Mouse (Mus musculus): ENCODE data around the gene Treml1. TPM values are rescaled to one million over a fixed set of nuclear protein-coding genes. Genes with fewer than 3 reads are reported as not detected.

Treml1 gene
- total and polyA plus RNA-seq, 3 experiments = not detected

DNA sequence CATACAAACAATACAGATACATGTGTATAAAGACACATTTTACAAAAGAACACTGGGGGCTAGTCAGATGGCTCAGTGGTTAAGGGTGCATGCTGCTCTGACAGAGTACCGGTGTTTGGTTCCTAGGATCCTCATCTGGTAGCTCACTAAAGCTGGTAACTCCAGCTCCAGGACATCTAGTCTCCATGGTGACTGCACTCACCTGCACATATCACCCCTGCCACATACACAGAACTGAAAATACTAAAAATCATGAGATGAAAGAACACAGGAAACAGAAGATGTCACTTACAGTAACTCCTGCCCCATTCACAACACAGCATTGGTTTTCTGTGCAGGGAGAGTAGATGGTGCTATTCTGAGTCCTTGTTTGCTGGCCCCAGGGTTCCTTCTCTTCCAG, 41.0 kb upstream of the Treml1 start:
- TF ChIP-seq ZMIZ1 (IDR thresholded peaks at IDR 0.05; ENCODE audit: low read depth, low read length) (no peak), NELFE (IDR thresholded peaks at IDR 0.05; ENCODE audit: low read depth, low read length) (no peak), TCF12 (IDR thresholded peaks at IDR 0.05; ENCODE audit: low read depth, low read length) (no peak), ZNF384 (IDR thresholded peaks at IDR 0.05; ENCODE audit: low read depth, low read length) (no peak), MXI1 (IDR thresholded peaks at IDR 0.05; ENCODE audit: low read depth, low read length) (no peak), RAD21 (IDR thresholded peaks at IDR 0.05; ENCODE audit: low read depth, low read length) (no peak), E2F4 (IDR thresholded peaks at IDR 0.05; ENCODE audit: insufficient replicate concordance, low read depth, low read length) (no peak), UBTF (IDR thresholded peaks at IDR 0.05; ENCODE audit: low read depth, low read length) (no peak), MEF2A (IDR thresholded peaks at IDR 0.05; ENCODE audit: borderline replicate concordance, low read depth, low read length) (no peak), USF1 (IDR thresholded peaks at IDR 0.05; ENCODE audit: low read depth, low read length) (no peak), ZC3H11A (IDR thresholded peaks at IDR 0.05; ENCODE audit: low read depth, low read length) (no peak), TBP (conservative IDR thresholded peaks at IDR 0.05; ENCODE audit: low read depth, low read length) (no peak)
- H3K4me3 ChIP-seq (replicated peaks in 1 of 3; ENCODE audit: low read depth in 2 of 3, low read length in 2 of 3, poor library complexity in 1 of 3) = no peak overlapping the region
- H3K36me3 ChIP-seq (replicated peaks in 1 of 2; ENCODE audit: control insufficient read depth in 1 of 2, insufficient read depth in 1 of 2, low read length in 1 of 2) = no peaks in the 10 kb centered on the region
- H3K4me1 ChIP-seq (ENCODE audit: control insufficient read depth in 1 of 2, insufficient read depth in 2 of 2) = peaks cover 0 to 41% of the 10 kb centered on the region in 2 experiments; a peak in 2 of 4 replicates
- H3K27ac ChIP-seq (ENCODE audit: insufficient read depth, low read depth) = no peak overlapping the region
- no peak overlapping the region for H3K9ac ChIP-seq (ENCODE audit: insufficient read depth, low read depth)
- dilution Hi-C loops (cut with MboI; ENCODE audit: extremely low pct_ligation_motif_present, extremely low pct_unique_long_range_greater_than_20kb, low sequenced_read_pairs) (no loop called here), in situ Hi-C loops (cut with MboI; ENCODE audit: low pct_ligation_motif_present, low pct_unique_long_range_greater_than_20kb, low sequenced_read_pairs) (no loop called here)
- no peak overlapping the region for H3K4me2 ChIP-seq (ENCODE audit: insufficient read depth, low read depth, poor library complexity, severe bottlenecking)
- H3K9me3 ChIP-seq (replicated peaks; ENCODE audit: low read length) = no peaks in the 10 kb centered on the region
- no peaks in the 10 kb centered on the region for H3K27me3 ChIP-seq (replicated peaks)
- no peak for DNase-seq (ENCODE audit: extremely low read depth)
- H3K79me2 ChIP-seq (replicated peaks; ENCODE audit: control insufficient read depth, extremely low read depth, insufficient read depth, poor library complexity, severe bottlenecking) = no peaks in the 10 kb centered on the region

GRCm38 (mm10) chr17:48321279-48321678, 38.4 kb upstream of the Treml1 start:
- Histone ChIP-seq H3K4me1 (ENCODE audit: control insufficient read depth in 1 of 2, insufficient read depth in 2 of 2) (peaks cover 3 to 41% of the 10 kb centered on the region in 2 experiments; a peak in 3 of 4 replicates), H3K79me2 (replicated peaks; ENCODE audit: control insufficient read depth, extremely low read depth, insufficient read depth, poor library complexity, severe bottlenecking) (no peaks in the 10 kb centered on the region)
- in situ Hi-C loops (cut with MboI; ENCODE audit: low pct_ligation_motif_present, low pct_unique_long_range_greater_than_20kb, low sequenced_read_pairs) = no loop called here

More at GRCm38 (mm10) chr17:48321279-48321678, 38.4 kb upstream of the Treml1 start:
- DNase-seq (ENCODE audit: extremely low read depth) = no peak
- H3K4me2 ChIP-seq (ENCODE audit: insufficient read depth, low read depth, poor library complexity, severe bottlenecking) = no peak overlapping the region
- H3K9me3 ChIP-seq (replicated peaks; ENCODE audit: low read length) = no peaks in the 10 kb centered on the region
- no peaks in the 10 kb centered on the region for H3K27me3 ChIP-seq (replicated peaks)
- dilution Hi-C loops (cut with MboI; ENCODE audit: extremely low pct_ligation_motif_present, extremely low pct_unique_long_range_greater_than_20kb, low sequenced_read_pairs) = no loop called here
- no peak overlapping the region for H3K4me3 ChIP-seq (replicated peaks in 1 of 3; ENCODE audit: low read depth in 2 of 3, low read length in 2 of 3, poor library complexity in 1 of 3)
- TF ChIP-seq POLR2AphosphoS2 (IDR thresholded peaks at IDR 0.05; ENCODE audit: low read depth, low read length) (no peak), MYC (IDR thresholded peaks at IDR 0.05; ENCODE audit: low read depth, low read length) (no peak), MAFK (IDR thresholded peaks at IDR 0.05; ENCODE audit: insufficient replicate concordance, low read length) (no peak), HCFC1 (IDR thresholded peaks at IDR 0.05; ENCODE audit: low read depth, low read length) (no peak), ZMIZ1 (IDR thresholded peaks at IDR 0.05; ENCODE audit: low read depth, low read length) (no peak), NRF1 (IDR thresholded peaks at IDR 0.05; ENCODE audit: low read depth, low read length) (no peak), KAT2A (IDR thresholded peaks at IDR 0.05; ENCODE audit: insufficient replicate concordance, low read length) (no peak), POLR2A (IDR thresholded peaks at IDR 0.05; ENCODE audit: low read depth, low read length) (no peak), E2F4 (IDR thresholded peaks at IDR 0.05; ENCODE audit: insufficient replicate concordance, low read depth, low read length) (no peak), GABPA (IDR thresholded peaks at IDR 0.05; ENCODE audit: insufficient replicate concordance, low read depth, low read length) (no peak)
- no peak overlapping the region for H3K9ac ChIP-seq (ENCODE audit: insufficient read depth, low read depth)
- no peak overlapping the region for H3K27ac ChIP-seq (ENCODE audit: insufficient read depth, low read depth)
- peaks cover 0 to 7% of the 10 kb centered on the region in 2 experiments for H3K36me3 ChIP-seq (replicated peaks in 1 of 2; ENCODE audit: control insufficient read depth in 1 of 2, insufficient read depth in 1 of 2, low read length in 1 of 2)

Data from CH12.LX (cell line).